Mouse (Mus musculus): ENCODE measurements at regions not wholly inside any gene's neighbourhood (a gene's known extent, or its start where the extent isn't known, plus 50 kb on each side); places are given as distances from the start of the nearest gene placed in this dataset.
A peak's percentile ranks its signal among the peaks of the same experiment; 100 is the strongest.

DNA sequence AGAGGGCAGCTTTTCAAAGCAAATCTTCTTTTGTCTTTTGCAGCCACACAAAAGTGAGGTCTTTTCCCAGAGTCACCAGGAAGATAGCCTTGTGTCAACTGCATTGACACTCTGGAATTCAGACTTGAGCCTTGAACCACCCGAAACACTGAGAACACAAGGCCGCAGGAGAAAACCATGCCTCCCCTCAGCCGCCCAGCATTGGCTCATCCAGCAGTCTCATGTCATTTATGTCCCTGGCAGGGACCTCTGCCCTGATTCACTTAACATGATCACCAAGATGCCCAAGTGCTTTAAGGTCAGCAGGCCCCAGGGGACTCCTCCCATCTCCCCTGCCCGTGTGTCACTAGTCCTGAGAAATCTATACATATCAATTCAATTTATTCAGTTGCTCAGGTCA lies 173.1 kb upstream of the Kdm8 start:
- DNase-seq = no peak

DNA sequence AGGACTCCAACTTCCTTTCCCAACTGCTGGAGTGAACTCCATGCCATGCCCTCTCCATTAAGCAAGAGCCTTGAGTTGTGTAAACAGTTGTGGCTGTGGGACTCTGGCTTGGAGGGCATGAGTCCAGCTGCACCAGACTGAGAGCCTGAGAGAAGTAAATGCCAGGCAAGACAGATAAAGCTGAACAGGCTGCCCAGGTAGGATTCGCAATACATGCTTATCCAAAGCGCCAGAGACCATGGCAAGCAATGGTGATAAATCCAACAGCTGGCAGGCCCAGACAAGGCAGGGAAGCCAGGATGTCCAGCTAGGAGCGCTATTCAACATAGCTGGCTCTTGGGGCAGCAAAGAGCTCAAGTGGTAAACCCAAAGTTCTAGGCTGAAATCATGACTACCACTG lies 163.1 kb upstream of the Kdm8 start:
- no peak for DNase-seq

DNA sequence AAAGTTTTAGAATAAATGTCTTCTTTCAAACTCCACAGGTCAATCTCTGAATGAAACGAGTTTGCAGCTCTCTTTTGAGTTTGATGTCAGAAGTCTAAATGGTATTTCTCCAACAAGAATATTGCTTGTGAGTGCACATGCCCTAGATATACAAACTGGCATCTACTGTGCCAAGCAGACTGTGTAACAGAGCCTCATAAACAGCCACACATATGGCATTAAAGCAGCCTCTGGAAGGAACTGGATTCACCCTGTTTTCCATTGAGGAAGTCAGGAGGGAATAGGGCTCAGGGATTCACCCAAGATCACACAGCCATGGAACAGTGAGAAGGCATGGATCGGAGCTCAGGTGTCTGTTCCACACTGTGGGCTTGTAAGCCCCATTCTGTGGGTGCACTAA lies 149.2 kb upstream of the Kdm8 start:
- peak; percentile 30 for DNase-seq

DNA sequence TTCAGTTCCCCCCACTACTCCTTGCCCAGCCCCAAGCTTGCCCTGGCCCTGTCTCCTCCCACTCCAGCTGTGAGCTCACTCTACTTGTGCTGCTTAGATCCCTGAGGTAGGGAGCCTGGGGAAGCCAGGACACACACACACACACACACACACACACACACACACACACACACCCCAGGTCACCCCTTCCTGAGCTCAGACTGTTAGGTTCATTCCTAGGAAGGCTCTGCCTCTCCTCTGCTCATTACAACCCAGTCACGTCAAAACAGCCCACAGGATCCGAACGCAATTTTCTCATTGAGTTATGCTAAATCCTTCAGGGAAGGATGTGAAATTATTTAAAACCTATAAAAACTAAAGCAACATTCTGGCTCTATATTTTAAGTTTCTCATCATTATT lies 136.0 kb upstream of the Kdm8 start:
- DNase-seq = no peak

DNA sequence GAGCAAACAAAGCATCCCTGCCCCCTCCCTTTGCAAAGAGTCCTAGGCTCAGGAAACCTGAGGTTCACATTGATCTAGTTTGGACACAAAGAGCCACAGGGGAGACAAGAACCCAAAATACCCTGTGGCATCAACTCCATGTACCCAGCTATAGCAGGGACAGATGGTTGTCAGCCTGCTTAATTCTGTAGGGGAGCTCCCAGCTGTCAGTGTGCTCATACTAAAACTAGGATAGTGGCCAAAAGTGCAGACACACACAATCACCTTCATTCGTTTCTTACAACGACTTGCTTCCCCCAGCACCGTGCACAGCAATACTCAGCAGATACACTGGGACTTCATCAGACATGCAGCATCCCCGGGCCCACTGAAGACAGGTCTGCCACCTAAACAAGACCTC lies 133.5 kb upstream of the Kdm8 start:
- peak; percentile 78 for DNase-seq

DNA sequence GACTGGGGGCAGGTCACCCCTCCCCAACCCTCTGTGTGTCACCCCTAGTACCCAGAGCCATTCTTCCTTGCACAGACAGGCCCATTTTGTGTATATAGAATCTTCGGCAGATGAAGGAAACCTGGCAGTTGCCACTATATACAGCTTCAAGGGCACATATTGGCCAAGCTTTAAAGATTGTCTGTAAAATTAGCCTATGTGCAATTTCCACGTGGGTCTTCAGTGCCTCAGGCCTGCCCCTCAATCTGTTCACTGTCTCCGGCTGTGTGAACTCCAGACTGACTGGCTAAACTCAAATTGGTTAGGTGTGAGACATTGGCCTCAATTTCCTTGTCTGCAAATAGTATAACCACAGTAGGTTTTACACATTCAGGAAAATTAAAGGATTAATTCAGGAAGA lies 130.9 kb upstream of the Kdm8 start:
- no peak for DNase-seq

DNA sequence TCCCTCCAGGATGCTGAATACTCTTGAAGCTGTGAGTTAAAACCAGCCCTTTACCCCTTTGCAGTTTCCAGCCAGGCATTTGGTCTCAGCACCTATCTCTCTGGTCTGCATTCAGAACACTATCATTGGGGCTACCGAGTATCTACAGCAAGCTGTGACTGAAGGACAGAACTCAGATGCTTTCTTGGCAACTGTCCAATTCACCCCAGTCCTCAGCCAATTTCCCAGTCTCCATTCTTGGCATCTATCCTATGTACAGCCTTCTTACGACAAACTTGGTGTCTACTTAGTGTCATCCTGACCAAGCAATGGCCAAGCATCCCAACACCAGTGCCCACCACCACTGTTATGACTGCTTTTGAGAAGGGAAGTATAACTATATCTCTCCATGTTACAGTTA lies 109.7 kb upstream of the Kdm8 start:
- DNase-seq = no peak

DNA sequence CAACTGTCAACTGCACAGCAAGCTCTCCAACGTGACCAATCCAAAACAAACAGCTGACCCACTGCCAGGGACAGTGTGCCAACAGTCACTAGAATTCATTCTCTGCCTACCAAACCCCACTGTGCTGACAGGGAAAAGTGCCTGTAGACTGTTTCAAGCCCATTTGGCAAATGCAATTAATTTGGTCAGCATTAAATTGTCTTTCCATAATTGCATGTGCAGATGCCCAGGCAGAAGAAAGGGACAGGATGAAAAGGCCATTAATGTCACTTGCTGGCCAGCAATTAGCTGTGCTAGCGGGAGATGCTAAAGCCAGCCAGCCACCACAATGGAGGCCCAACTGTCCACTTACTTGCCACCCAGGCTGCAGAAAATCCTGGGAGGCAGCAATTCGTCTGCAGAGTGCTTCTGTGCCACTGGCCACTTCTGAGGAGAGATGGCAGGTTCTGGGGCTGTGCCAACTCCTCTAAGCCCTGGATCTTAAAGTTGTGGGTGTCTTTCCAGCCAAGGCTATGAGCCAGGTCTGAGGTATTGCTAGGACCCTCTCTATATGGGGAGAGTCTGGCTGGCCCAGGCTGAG lies 108.8 kb upstream of the Kdm8 start:
- no peak for DNase-seq

DNA sequence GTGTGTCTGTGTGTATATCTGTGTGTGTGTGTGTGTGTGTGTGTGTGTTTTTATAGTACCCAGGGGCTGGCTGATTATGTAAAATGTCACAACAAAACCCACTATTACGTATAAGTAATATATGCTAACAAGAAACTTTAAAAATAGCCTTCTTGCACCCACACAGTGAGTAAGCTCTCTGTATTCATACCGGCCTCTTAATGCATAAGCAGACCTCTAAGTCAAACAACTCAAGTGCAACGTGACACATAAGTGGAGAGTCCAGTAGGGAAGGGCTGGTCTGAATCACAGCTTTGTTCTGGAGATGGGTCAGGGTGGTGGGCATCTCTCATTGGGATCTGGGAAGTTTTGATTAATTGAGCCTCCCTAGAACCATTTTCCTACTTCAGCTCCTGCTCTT lies 107.7 kb upstream of the Kdm8 start:
- no peak for DNase-seq

DNA sequence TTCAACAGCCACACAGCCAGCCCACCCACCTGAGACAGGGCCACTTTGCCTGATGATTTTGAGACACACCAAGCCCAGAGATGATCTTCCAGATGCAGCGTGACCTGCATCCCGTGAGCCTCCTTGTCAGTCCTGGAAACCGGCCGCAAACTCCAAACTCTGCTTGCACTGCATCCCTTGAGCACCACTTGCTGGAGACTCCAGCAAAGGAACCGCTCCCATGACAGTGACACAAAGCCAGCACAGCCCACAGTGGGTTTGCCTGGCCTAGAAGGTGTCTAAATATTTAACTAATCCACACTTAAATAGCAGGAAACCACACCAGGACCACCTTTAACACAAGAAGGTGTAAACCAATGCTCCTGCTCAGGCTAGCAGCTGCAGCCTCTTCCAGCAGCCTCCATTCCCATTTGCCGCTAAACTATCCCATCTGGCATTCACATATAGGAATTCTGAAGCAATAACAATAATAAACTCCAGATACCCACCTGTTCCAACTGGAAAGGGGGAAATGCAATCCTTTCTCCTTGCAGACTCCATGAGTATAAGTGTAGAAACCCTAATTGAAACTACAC lies 106.2 kb upstream of the Kdm8 start:
- no peak for DNase-seq

DNA sequence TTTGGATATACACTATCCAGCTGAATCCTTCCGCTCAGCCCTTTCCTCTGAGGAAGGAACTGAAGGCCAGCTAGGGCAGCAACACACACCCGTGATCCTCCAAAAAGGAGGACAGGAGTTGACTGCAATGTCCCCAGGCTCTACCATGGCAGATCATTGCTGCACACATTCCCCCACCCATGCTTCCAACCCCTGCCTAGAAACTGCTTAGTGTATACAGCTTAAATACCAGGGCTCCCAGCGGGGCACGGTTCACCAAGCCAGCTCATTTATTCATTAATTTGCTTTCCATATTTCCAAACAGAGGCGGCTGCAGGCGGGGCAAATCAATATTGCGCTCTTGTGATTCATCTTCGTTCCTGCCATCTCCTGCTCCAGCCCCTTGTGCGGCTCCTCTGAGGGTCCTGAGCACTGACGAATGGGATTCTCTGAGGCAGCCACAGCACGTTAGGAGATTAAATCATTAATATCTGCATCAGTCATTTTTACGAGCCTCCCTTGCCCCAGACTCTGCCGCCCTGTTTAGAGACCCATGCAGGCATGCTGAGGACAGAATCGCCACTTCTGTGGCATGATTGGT lies 104.1 kb upstream of the Kdm8 start:
- DNase-seq = no peak

DNA sequence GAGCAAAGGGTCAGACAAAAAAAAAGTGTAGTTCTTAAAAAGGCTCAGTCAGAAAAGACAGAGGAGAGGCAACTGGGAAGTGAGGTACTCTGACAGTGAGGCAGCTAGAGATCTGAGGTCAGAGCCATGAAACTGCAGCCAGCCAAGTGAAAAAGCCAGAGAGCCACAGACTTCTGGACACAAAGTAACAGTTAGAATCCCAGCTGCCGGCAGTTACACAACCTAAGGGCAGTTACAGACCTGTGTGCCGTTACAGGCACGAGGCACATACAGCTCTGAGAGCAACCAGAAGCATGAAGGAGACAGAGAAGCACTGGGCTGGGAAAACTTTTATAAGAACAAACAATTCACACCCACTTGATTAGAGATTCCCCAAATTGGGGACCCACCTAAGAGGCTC lies 94.9 kb upstream of the Kdm8 start:
- no peak for DNase-seq

DNA sequence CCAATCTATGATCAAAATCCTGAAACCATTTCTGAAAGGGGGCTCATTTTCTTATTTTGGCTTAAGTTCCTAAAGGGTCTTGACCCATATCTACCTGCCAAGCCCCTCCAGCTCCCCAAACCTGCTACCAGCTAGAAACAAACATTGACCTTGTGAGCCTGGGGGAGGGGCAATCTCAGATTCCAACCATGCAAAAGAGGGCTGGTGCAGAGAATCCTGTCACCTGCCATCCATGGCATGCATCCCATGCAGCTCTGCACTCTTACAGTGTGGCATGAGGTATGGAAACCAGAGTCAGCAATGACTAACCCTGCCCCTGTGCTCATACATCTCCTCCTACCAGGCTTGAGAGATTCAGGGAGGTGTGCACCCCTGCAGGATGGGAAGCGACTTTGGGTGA lies 90.3 kb upstream of the Kdm8 start:
- DNase-seq = no peak

DNA sequence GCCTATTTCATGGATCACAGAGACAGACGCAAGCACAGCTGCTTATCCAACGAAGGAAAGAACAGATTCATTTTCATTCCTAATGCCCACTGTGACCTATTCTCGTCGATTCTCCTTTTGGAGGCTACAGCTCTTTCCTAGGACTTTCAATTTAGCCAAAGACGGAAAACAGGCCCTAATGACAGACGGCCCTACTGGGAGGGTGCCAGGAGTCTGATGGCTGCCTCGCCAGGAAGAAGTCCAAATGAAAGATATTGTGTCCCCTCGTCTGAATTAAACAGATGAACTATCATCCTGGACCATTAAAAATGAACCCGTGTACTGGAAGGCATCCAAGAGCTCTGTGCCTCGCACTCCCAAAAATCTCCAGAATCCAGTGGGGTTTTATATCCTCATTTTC lies 89.5 kb upstream of the Kdm8 start:
- DNase-seq = no peak

DNA sequence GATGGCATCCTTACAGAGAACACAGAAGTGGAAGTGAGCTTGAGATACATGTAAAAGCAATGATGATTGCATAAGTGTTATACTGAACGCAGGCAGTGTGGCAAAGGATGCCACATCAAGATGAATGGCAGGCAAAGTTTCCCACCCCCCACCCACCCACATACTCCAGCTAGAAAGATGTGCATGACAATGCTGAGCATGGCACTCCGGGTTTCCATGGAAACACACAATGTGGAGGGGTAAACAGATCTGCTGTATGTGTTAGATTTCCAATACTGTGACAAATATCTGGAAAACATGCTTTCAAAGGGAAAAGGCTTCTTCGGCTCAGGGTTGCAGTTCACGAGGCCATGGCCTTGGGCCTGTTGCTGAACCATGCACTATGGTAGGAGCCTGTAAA lies 86.5 kb upstream of the Kdm8 start:
- peak; percentile 60 for DNase-seq

DNA sequence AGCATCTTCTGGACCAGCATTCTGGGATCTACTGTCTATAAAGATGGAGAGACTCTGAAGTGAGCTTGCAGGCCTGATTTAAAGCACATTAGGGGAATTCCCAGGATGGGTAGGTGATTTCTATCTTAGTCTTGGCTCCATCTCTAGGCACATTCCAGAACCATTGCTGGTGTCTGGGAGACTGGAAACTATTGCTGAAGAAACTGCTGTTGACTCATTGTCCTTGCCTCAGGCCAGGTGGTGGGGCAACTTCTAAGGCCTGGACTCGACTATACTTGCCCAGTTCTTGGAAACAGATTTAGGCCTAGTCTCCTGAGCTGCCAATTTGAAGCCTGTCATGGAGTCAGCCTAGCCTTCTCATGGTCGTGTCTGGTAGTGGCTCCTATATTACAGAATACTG lies 61.5 kb upstream of the Kdm8 start:
- DNase-seq = no peak

DNA sequence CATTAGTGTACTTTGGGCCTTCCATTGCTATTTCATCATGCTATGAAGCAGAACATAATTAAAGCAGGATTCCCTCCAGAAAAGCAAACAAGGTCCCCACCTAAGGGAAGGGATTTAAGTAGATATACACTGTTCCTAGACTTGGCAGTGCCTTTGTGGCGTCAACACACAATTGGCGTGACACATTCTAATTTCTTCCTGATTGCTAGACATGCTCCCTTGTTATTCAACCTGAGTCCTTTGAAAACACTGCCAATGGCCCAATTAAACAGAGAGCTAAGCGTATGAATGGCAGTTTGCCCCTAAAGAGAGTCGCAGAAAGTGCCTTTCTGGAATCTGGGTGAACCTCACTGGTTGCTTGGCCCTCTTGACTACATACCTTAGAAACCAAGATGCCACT lies 60.3 kb upstream of the Kdm8 start:
- DNase-seq = no peak

DNA sequence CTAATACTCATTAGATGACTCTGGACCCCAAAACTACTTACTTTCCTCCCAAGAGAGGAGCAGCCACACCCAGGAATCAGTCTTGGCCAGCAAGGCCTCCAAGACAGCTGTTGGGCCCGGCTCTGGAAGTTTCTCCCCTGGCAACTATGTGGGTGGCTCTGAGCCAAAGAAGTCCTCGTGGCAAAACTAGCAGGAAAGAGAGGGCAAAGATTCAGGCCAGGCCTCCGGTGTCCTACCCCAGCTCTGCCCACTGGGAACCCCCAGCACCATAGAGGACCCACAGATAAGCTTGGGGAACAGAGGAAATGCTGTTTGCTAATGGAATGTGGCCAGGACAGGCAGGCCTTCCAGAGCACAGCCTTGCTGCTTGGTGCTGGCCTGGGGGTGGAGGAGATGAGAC lies 51.9 kb upstream of the Kdm8 start:
- DNase-seq = no peak

DNA sequence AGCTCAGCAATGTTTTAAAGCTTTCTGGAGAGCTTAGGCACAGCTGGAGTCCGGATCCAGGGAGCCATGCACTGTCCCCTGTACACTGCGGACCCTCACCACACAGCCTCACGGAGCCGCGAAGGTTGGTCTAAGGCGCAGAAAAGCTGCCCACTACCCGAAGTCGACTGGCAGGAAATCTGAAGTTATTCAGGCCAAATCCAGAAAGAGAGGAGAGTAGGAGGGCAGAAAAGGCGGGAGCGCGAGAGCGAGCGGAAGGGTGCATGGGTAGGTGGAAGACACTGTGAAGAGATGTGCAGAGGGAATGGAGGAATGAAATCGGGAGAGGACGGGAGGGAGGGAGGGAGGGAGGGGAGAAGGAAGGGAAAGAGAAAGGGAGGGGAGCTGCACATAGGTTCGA lies 51.2 kb upstream of the Kdm8 start:
- DNase-seq = no peak

DNA sequence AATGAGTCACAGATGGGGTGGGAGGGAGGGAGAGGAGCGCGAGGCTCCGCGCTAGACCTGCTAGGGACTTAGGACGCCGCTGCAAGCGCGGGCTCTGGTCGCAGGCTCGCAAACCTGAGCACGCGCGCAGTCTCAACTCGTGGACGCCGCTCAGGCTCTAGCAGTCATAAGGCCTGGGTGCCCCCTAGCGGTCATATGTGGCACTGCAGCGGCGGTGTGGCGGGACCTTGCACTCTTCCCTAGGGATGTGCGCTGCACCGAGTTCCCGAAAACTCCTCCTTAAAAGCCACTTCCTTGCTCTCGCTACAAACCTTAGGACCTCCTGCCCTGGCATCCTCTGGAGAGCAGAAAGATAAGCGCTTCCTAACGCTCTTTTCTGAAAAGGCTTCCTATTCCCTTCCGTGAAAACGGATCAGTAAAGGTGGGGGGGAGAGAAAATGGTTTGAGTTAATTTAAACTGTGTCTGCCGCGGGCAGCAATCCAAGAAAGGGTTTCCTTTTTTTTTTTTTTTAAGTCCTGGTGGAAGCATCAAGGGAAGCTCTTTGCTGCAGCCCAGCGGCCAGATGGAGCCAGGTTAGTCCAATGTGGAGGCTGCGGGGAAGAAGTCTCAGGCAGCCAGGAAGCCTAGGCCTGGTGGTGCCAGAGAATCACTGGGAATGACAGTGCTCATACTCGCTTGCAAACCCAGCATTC lies 50.7 kb upstream of the Kdm8 start:
- peak; percentile 93 for DNase-seq

All from layer of hippocampus, adult 9-11 months (tissue).